In the genomic region with DNA sequence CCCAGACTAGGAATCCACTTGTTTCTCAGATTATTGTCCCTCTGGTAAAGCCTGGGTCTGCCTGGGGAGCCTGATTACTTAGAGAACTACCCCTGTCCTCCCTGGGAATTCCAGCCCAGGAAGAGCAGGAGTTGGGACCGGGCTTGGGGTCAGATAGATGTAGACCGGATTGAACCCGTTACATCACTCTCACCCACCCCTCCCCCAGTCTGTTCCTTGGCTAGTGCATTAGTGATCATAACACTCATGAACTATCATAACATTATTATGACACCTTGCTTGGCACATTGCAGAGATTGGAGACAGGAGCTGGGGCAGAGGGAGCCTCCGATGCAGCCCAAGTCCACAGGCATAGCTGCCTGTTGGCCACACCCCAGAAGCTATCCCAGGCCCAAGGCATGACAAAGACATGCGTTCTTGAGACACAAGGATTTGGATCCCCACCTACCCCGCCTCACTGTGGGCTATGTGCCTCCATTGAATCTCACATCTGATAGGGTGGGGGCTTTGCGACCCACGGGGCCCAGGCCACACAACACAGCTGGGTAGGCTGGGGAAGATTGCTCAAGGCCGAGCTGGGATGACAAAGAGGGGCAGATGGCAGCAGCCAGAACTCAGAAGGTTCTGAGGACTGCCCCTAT, we compare ENCODE assay signal across 11 mouse cellular contexts. TPM values are rescaled to one million over a fixed set of nuclear protein-coding genes. Genes with fewer than 3 reads are reported as not detected.
A peak's percentile ranks its signal among the peaks of the same experiment; 100 is the strongest.
DNase-seq lines count a peak whose midpoint lies in the region; ATAC-seq lines count a peak whose summit lies in the region.
"Had no signal": no experiment of that assay in that cellular context is flagged by ENCODE, and none has a peak within 500 bp of the region (broad histone marks: within the 10 kb centered on the region; RNA-seq: fewer than 3 reads in every experiment).

No protein-coding gene starts in this region.

- H3K27me3 ChIP-seq in neural tube, embryonic 11.5 days (ENCODE audit: control insufficient read depth, insufficient read depth, low read length): peaks cover 16% of the 10 kb centered on the region
- H3K27me3 ChIP-seq in limb, embryonic 10.5 days (ENCODE audit: low read depth, poor library complexity, severe bottlenecking): peaks cover 45% of the 10 kb centered on the region
- H3K27me3 ChIP-seq in stomach, embryonic 16.5 days (ENCODE audit: control insufficient read depth, insufficient read depth, low read length): no peaks in the 10 kb centered on the region
- peaks cover 6% of the 10 kb centered on the region for H3K27me3 ChIP-seq in forebrain, embryonic 14.5 days (replicated peaks; ENCODE audit: control insufficient read depth, insufficient read depth, low read length)
- 0 out of 2 replicates have a peak, but pooled peaks cover 6% of the 10 kb centered on the region for H3K27me3 ChIP-seq in midbrain, embryonic 15.5 days (replicated peaks)

- H3K27ac ChIP-seq in neural tube, embryonic 11.5 days (ENCODE audit: low read depth, low read length): no peak overlapping the region
- H3K27ac ChIP-seq in limb, embryonic 10.5 days: 0 out of 2 replicates have a peak overlapping the region, but pooled peaks have one; percentile 86
- no peak overlapping the region for H3K27ac ChIP-seq in stomach, embryonic 16.5 days (ENCODE audit: low read length)
- no peak overlapping the region for H3K27ac ChIP-seq in forebrain, embryonic 14.5 days (ENCODE audit: low read depth, low read length)
- H3K27ac ChIP-seq in midbrain, embryonic 15.5 days: no peak overlapping the region

- H3K9me3 ChIP-seq in neural tube, embryonic 11.5 days (ENCODE audit: control insufficient read depth, low read length): no peaks in the 10 kb centered on the region
- H3K9me3 ChIP-seq in limb, embryonic 10.5 days (replicated peaks): no peaks in the 10 kb centered on the region
- no peaks in the 10 kb centered on the region for H3K9me3 ChIP-seq in stomach, embryonic 16.5 days (replicated peaks; ENCODE audit: control insufficient read depth, low read length)
- no peaks in the 10 kb centered on the region for H3K9me3 ChIP-seq in forebrain, embryonic 14.5 days (replicated peaks; ENCODE audit: control insufficient read depth, low read length)
- H3K9me3 ChIP-seq in midbrain, embryonic 15.5 days: no peaks in the 10 kb centered on the region

- H3K4me1 ChIP-seq in neural tube, embryonic 11.5 days (ENCODE audit: control insufficient read depth, insufficient read depth, low read length): no peaks in the 10 kb centered on the region
- peaks cover 53% of the 10 kb centered on the region for H3K4me1 ChIP-seq in limb, embryonic 10.5 days
- H3K4me1 ChIP-seq in stomach, embryonic 16.5 days (ENCODE audit: control insufficient read depth, insufficient read depth, low read length): peaks cover 15% of the 10 kb centered on the region
- H3K4me1 ChIP-seq in forebrain, embryonic 14.5 days (ENCODE audit: control insufficient read depth, insufficient read depth, low read length): peaks cover 7% of the 10 kb centered on the region
- peaks cover 16% of the 10 kb centered on the region for H3K4me1 ChIP-seq in midbrain, embryonic 15.5 days

- no peaks in the 10 kb centered on the region for H3K36me3 ChIP-seq in neural tube, embryonic 11.5 days (ENCODE audit: control insufficient read depth, insufficient read depth, low read length)
- no peaks in the 10 kb centered on the region for H3K36me3 ChIP-seq in limb, embryonic 10.5 days
- H3K36me3 ChIP-seq in stomach, embryonic 16.5 days (ENCODE audit: control insufficient read depth, insufficient read depth, low read length): no peaks in the 10 kb centered on the region
- no peaks in the 10 kb centered on the region for H3K36me3 ChIP-seq in forebrain, embryonic 14.5 days (ENCODE audit: control insufficient read depth, insufficient read depth, low read length)
- no peaks in the 10 kb centered on the region for H3K36me3 ChIP-seq in midbrain, embryonic 15.5 days (replicated peaks)

- no peak overlapping the region for H3K4me3 ChIP-seq in neural tube, embryonic 11.5 days (ENCODE audit: low read depth, low read length)
- H3K4me3 ChIP-seq in limb, embryonic 10.5 days: peak overlapping the region; percentile 74
- peak overlapping the region; percentile 61 for H3K4me3 ChIP-seq in stomach, embryonic 16.5 days (replicated peaks; ENCODE audit: low read length)
- no peak overlapping the region for H3K4me3 ChIP-seq in forebrain, embryonic 14.5 days (ENCODE audit: low read depth, low read length)
- no peak overlapping the region for H3K4me3 ChIP-seq in midbrain, embryonic 15.5 days

- ATAC-seq in neural tube, embryonic 11.5 days (ENCODE audit: insufficient read depth, low FRiP score, low TSS enrichment): no peak
- ATAC-seq in stomach, embryonic 16.5 days (ENCODE audit: insufficient read depth, low FRiP score): no peak
- ATAC-seq in forebrain, embryonic 14.5 days: no peak; the same call in 1 of the 2 replicates
- ATAC-seq in midbrain, embryonic 15.5 days (replicated peaks): no peak

- 54% methylated on average over 9 of the region's 9 CpGs for WGBS in neural tube, embryonic 11.5 days
- WGBS in limb, embryonic 10.5 days: 48% methylated on average over 9 of the region's 9 CpGs
- WGBS in stomach, embryonic 16.5 days: 56% methylated on average over 9 of the region's 9 CpGs
- WGBS in forebrain, embryonic 14.5 days: 63% methylated on average over 9 of the region's 9 CpGs
- 69% methylated on average over 9 of the region's 9 CpGs for WGBS in midbrain, embryonic 15.5 days

- H3K4me2 ChIP-seq in neural tube, embryonic 11.5 days (ENCODE audit: low read depth): peak overlapping the region; percentile 98; the same call in 1 of the 2 replicates
- peak overlapping the region; percentile 94 for H3K4me2 ChIP-seq in stomach, embryonic 16.5 days (ENCODE audit: low read depth, low read length)
- no peak overlapping the region for H3K4me2 ChIP-seq in forebrain, embryonic 14.5 days (ENCODE audit: low read length)
- no peak overlapping the region; the same call in 1 of the 2 replicates for H3K4me2 ChIP-seq in midbrain, embryonic 15.5 days

- no peak overlapping the region; the same call in 1 of the 2 replicates for H3K9ac ChIP-seq in neural tube, embryonic 11.5 days (ENCODE audit: low read length)
- peak overlapping the region; percentile 75 for H3K9ac ChIP-seq in stomach, embryonic 16.5 days (ENCODE audit: low read length)
- H3K9ac ChIP-seq in forebrain, embryonic 14.5 days (ENCODE audit: low read length): no peak overlapping the region
- no peak overlapping the region for H3K9ac ChIP-seq in midbrain, embryonic 15.5 days

- peak; percentile 91 for DNase-seq in heart, adult 11 months
- no peak for DNase-seq in heart, postnatal 14 days
- no peak for DNase-seq in neural tube, embryonic 11.5 days (ENCODE audit: low spot score)
- DNase-seq in neural tube, embryonic 10.5 days (ENCODE audit: extremely low spot score, low spot score): no peak
- no peak for DNase-seq in limb, embryonic 10.5 days (ENCODE audit: low spot score)
- no peak for DNase-seq in forebrain, embryonic 14.5 days (ENCODE audit: low spot score)
- DNase-seq: cerebellum, postnatal 10 days; thymus, postnatal 36 days had no signal

- intact Hi-C loops in heart, postnatal 14 days (cut with DNase I): no loop called here

RNA-seq across cellular contexts. Expression of a gene that starts 1.4 kb away (rescaled TPM):
- 10 to 100 TPM in 1 of 2 experiments, 1 to 10 TPM in 1; 9.9 to 12.5 TPM for total RNA-seq in heart, postnatal 14 days (2021)
- polyA plus RNA-seq in neural tube, embryonic 11.5 days (2014; fragmentation: Nextera tagmentation; extraction: Ambion mirVana): 1.9 TPM in 2 replicates
- polyA plus RNA-seq in limb, embryonic 10.5 days (2016; fragmentation: Nextera tagmentation; extraction: Ambion mirVana): 3.7 TPM in 2 replicates
- polyA plus RNA-seq in stomach, embryonic 16.5 days (2015; fragmentation: Nextera tagmentation; extraction: Ambion mirVana): 6.9 and 7.4 TPM in 2 replicates
- polyA plus RNA-seq in forebrain, embryonic 14.5 days (2014; fragmentation: Nextera tagmentation; extraction: Ambion mirVana): 0.31 and 0.69 TPM in 2 replicates
- 1.1 and 1.5 TPM in 2 replicates for polyA plus RNA-seq in midbrain, embryonic 15.5 days (2015; fragmentation: Nextera tagmentation; extraction: Ambion mirVana)

RNA-seq across cellular contexts. Expression of a gene that starts 53.2 kb away (rescaled TPM):
- total RNA-seq in heart, postnatal 14 days (2021): not detected
- 5.6 and 6.8 TPM in 2 replicates for polyA plus RNA-seq in neural tube, embryonic 11.5 days (2014; fragmentation: Nextera tagmentation; extraction: Ambion mirVana)
- 1.3 and 1.7 TPM in 2 replicates for polyA plus RNA-seq in limb, embryonic 10.5 days (2016; fragmentation: Nextera tagmentation; extraction: Ambion mirVana)
- polyA plus RNA-seq in stomach, embryonic 16.5 days (2015; fragmentation: Nextera tagmentation; extraction: Ambion mirVana): 0.49 and 0.61 TPM in 2 replicates
- polyA plus RNA-seq in forebrain, embryonic 14.5 days (2014; fragmentation: Nextera tagmentation; extraction: Ambion mirVana): 15.5 and 18.7 TPM in 2 replicates
- polyA plus RNA-seq in midbrain, embryonic 15.5 days (2015; fragmentation: Nextera tagmentation; extraction: Ambion mirVana): 14.9 and 19.8 TPM in 2 replicates
- total RNA-seq: CH12.LX had no signal

RNA-seq across cellular contexts. Expression of a gene that starts 53.2 kb away (rescaled TPM):
- total RNA-seq in heart, postnatal 14 days (2021): not detected
- polyA plus RNA-seq in neural tube, embryonic 11.5 days (2014; fragmentation: Nextera tagmentation; extraction: Ambion mirVana): 2.2 and 2.6 TPM in 2 replicates
- 0.64 and 0.65 TPM in 2 replicates for polyA plus RNA-seq in limb, embryonic 10.5 days (2016; fragmentation: Nextera tagmentation; extraction: Ambion mirVana)
- polyA plus RNA-seq in stomach, embryonic 16.5 days (2015; fragmentation: Nextera tagmentation; extraction: Ambion mirVana): 0.14 and 0.35 TPM in 2 replicates
- 2.2 and 2.9 TPM in 2 replicates for polyA plus RNA-seq in forebrain, embryonic 14.5 days (2014; fragmentation: Nextera tagmentation; extraction: Ambion mirVana)
- polyA plus RNA-seq in midbrain, embryonic 15.5 days (2015; fragmentation: Nextera tagmentation; extraction: Ambion mirVana): 3.7 and 3.8 TPM in 2 replicates
- total RNA-seq: CH12.LX had no signal

Comparison
In these comparisons a context has a peak if more than half of its experiments do, and no peak if none do; other contexts are left out.
1. H3K4me2 ChIP-seq: peak in neural tube, embryonic 11.5 days (single experiment) and stomach, embryonic 16.5 days (single experiment); none in forebrain, embryonic 14.5 days (single experiment) and midbrain, embryonic 15.5 days (single experiment).
2. H3K4me3 ChIP-seq: peak in limb, embryonic 10.5 days (single experiment) and stomach, embryonic 16.5 days (single experiment); none in neural tube, embryonic 11.5 days (single experiment), forebrain, embryonic 14.5 days (single experiment) and midbrain, embryonic 15.5 days (single experiment).